Mouse (Mus musculus): ENCODE results near the gene Olfr1495.

GRCm38 (mm10) chr19:13722978-13723377 lies 41.4 kb upstream of the Olfr1495 start, which contains the start of gene Olfr1493-ps1:
- TF ChIP-seq CTCF (IDR thresholded peaks at IDR 0.05; ENCODE audit: extremely low read depth, insufficient read length, insufficient replicate concordance, low read depth, low read length), result no peak
- no peak for TF ChIP-seq POLR2A (IDR thresholded peaks at IDR 0.05; ENCODE audit: low read depth, low read length)

Measured in small intestine, adult 2 months (tissue).